Mouse (Mus musculus) heart, adult 2 months (tissue): ENCODE results near the gene Setd1b.

Source experiments
- CTCF ChIP-seq: fragments of 200-600 bp; IDR thresholded peaks from 2 replicates; pipeline ENCODE4 v1.8.1; 2022; ENCODE audit warnings: antibody characterized with exemption, mild to moderate bottlenecking, moderate library complexity
- EP300 ChIP-seq: fragments of 200-500 bp; IDR thresholded peaks from 2 replicates; pipeline ENCODE4 v1.6.1; 2011; ENCODE audit warnings: low read depth, low read length, control low read depth; ENCODE audit not compliant: insufficient read depth
- POLR2A ChIP-seq: fragments of 200-500 bp; IDR thresholded peaks from 2 replicates; pipeline ENCODE4 v1.6.1; 2011; ENCODE audit warnings: mild to moderate bottlenecking, low read depth, low read length, control low read depth; ENCODE audit not compliant: insufficient read depth

- TF ChIP-seq POLR2A, result no peak
- TF ChIP-seq CTCF, result no peak
- TF ChIP-seq EP300, result no peak
Observed at GRCm38 (mm10) chr5:123182651-123183050, 40.7 kb downstream of the Setd1b start, which contains the start of gene Hpd.
